Mouse (Mus musculus): ENCODE measurements around the gene Suv39h1. TPM values are rescaled to one million over a fixed set of nuclear protein-coding genes. Genes with fewer than 3 reads are reported as not detected.
A peak's percentile ranks its signal among the peaks of the same experiment; 100 is the strongest.
"Not testable (repeated sequence)": the region's sequence is repeated elsewhere in the genome, so short reads cannot be mapped to it uniquely, and the experiment has no call there.

The Suv39h1 gene
- polyA plus RNA-seq (2015; fragmentation: Nextera tagmentation; extraction: Ambion mirVana): 67.8 and 69.3 TPM in 2 replicates

DNA sequence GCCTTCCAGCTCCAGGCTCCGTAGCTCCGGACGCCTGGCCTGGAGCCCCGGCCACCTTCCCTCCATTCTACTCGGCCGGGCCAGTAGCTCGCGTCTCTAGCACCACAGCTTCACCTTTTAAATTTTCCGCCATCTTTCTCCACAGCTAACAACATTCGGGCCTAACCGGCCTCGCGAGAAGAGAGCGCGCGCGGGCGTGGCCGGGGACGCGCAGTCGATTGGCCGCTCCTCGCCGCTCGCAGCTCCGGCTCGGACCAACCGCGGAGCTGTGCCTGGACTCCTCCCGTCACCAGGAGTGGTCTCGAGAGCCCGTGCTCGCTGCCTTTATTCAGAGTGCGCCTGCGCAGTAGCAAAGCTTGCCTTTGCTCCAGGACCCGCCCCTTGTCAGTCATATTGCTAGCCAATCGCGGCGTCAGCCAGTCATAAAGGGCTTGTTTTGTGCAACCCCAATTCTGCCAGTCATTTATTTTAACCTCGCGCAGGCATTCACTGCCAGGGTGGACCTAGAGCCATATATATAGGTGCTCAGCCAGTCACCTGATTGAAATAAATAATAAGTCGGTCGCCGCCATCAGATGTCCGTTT, at the start of gene Suv39h1:
Suv39h1 (minus strand) TSS at position 331 of the 585 bp plus-strand sequence.
- no peaks in the 10 kb centered on the region for H3K9me3 ChIP-seq
- H3K4me1 ChIP-seq: no peaks in the 10 kb centered on the region
- peak; percentile 98 for ATAC-seq (ENCODE audit: low FRiP score, low read depth)
- peak within 1 kb of the TSS; percentile 88 for H3K27ac ChIP-seq
- peak within 1 kb of the TSS; percentile 70 for H3K9ac ChIP-seq
- peaks cover 17% of the 10 kb centered on the region; the same call in 1 of the 2 replicates for H3K36me3 ChIP-seq
- WGBS: 6% methylated on average over 43 of the region's 46 CpGs
- no peaks in the 10 kb centered on the region for H3K27me3 ChIP-seq
- peak within 1 kb of the TSS; percentile 61 for H3K4me2 ChIP-seq (replicated peaks)
- H3K4me3 ChIP-seq: peak within 1 kb of the TSS; percentile 58

- ATAC-seq (ENCODE audit: low FRiP score, low read depth): no peak
- Histone ChIP-seq H3K9ac (no peak overlapping the region), H3K27ac (no peak overlapping the region), H3K9me3 (no peaks in the 10 kb centered on the region; the same call in 1 of the 2 replicates), H3K36me3 (peaks cover 24% of the 10 kb centered on the region), H3K27me3 (no peaks in the 10 kb centered on the region), H3K4me1 (no peaks in the 10 kb centered on the region), H3K4me3 (no peak overlapping the region), H3K4me2 (replicated peaks) (no peak overlapping the region)
- 81% methylated on average over 6 of the region's 6 CpGs for WGBS
These were observed 49.4 kb upstream of the Suv39h1 start for GRCm38 (mm10) chrX:8123821-8124470.

GRCm38 (mm10) chrX:8117264-8117663, 42.7 kb upstream of the Suv39h1 start:
- no peak for ATAC-seq (ENCODE audit: low FRiP score, low read depth)
- Histone ChIP-seq H3K4me3 (no peak overlapping the region), H3K4me2 (replicated peaks) (no peak overlapping the region), H3K9me3 (no peaks in the 10 kb centered on the region), H3K27me3 (no peaks in the 10 kb centered on the region), H3K36me3 (no peaks in the 10 kb centered on the region), H3K27ac (no peak overlapping the region), H3K4me1 (no peaks in the 10 kb centered on the region), H3K9ac (no peak overlapping the region)

- Histone ChIP-seq H3K9me3 (no peaks in the 10 kb centered on the region), H3K9ac (no peak overlapping the region), H3K36me3 (no peaks in the 10 kb centered on the region), H3K4me3 (no peak overlapping the region), H3K27ac (no peak overlapping the region), H3K4me2 (replicated peaks) (no peak overlapping the region), H3K4me1 (no peaks in the 10 kb centered on the region), H3K27me3 (no peaks in the 10 kb centered on the region)
- 71% methylated on average over 4 of the region's 4 CpGs for WGBS
- ATAC-seq (ENCODE audit: low FRiP score, low read depth): no peak
These were observed 40.7 kb upstream of the Suv39h1 start for GRCm38 (mm10) chrX:8115275-8115674.

- no peaks in the 10 kb centered on the region for H3K36me3 ChIP-seq
- no peak overlapping the region for H3K4me2 ChIP-seq (replicated peaks)
- WGBS: 93% methylated on average over 3 of the region's 3 CpGs
- no peaks in the 10 kb centered on the region for H3K27me3 ChIP-seq
- no peak overlapping the region for H3K27ac ChIP-seq
- H3K9me3 ChIP-seq: no peaks in the 10 kb centered on the region
- no peak for ATAC-seq (ENCODE audit: low FRiP score, low read depth)
- no peak overlapping the region for H3K4me3 ChIP-seq
- 0 out of 2 replicates have a peak, but pooled peaks cover 5% of the 10 kb centered on the region for H3K4me1 ChIP-seq
- no peak overlapping the region for H3K9ac ChIP-seq
These were observed 30.5 kb upstream of the Suv39h1 start for GRCm38 (mm10) chrX:8105019-8105418.

- Histone ChIP-seq H3K36me3 (no peaks in the 10 kb centered on the region), H3K9ac (no peak overlapping the region), H3K4me3 (no peak overlapping the region), H3K4me2 (replicated peaks) (no peak overlapping the region), H3K4me1 (0 out of 2 replicates have a peak, but pooled peaks cover 5% of the 10 kb centered on the region), H3K27ac (no peak overlapping the region), H3K9me3 (no peaks in the 10 kb centered on the region), H3K27me3 (no peaks in the 10 kb centered on the region)
- 63% methylated on average over 7 of the region's 7 CpGs for WGBS
- ATAC-seq (ENCODE audit: low FRiP score, low read depth): no peak
These were observed 27.7 kb upstream of the Suv39h1 start for GRCm38 (mm10) chrX:8102213-8102668.

DNA sequence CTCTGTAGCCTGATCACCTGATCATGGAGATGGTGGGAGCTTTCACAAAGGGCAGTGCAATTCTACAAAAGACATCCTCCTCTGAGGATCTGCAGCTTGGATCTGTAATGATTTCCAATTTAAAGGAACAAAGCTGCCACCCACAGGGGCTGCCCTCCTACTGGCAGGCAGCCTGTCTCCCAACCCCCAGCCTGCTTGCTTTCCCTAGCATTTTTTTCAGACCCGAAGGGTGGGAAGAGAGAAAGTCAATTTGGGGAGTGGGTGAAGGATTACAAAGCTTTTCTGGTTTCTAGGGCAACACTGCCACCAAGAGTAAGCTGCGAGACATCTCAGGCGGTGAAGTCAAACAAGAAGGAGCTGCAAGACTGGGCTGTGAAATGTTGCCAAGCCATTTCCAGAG, 26.5 kb upstream of the Suv39h1 start:
- H3K9me3 ChIP-seq: no peaks in the 10 kb centered on the region
- 0 out of 2 replicates have a peak, but pooled peaks cover 5% of the 10 kb centered on the region for H3K4me1 ChIP-seq
- no peak overlapping the region for H3K27ac ChIP-seq
- H3K27me3 ChIP-seq: no peaks in the 10 kb centered on the region
- H3K36me3 ChIP-seq: no peaks in the 10 kb centered on the region
- WGBS: 19% methylated on average over 3 of the region's 3 CpGs
- H3K9ac ChIP-seq: no peak overlapping the region
- H3K4me3 ChIP-seq: no peak overlapping the region
- no peak; the same call in 1 of the 2 replicates for ATAC-seq (ENCODE audit: low FRiP score, low read depth)
- H3K4me2 ChIP-seq (replicated peaks): no peak overlapping the region

DNA sequence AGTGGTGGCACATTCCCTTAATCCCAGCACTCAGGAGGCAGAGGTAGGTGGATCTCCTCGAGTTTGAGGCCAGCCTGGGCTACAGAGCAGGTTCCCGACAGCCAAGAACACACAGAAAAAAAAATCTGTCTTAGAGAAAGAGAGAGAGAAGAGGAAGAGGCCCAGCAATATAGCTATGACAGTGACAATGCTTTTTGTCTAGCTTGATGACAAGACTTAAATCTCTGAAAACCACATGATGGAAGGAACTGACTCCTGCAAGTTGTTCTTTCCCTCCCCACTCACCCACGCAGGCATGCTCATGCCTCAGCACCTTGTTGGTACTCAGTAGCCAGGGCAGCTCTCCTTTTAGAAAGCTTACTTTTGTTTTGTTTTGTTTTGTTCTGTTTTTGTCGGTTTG, 24.9 kb upstream of the Suv39h1 start:
- Histone ChIP-seq H3K27me3 (no peaks in the 10 kb centered on the region), H3K4me3 (no peak overlapping the region), H3K4me2 (replicated peaks) (no peak overlapping the region), H3K27ac (no peak overlapping the region), H3K9ac (no peak overlapping the region), H3K9me3 (no peaks in the 10 kb centered on the region), H3K36me3 (no peaks in the 10 kb centered on the region), H3K4me1 (0 out of 2 replicates have a peak, but pooled peaks cover 5% of the 10 kb centered on the region)
- WGBS: 71% methylated on average over 4 of the region's 4 CpGs
- ATAC-seq (ENCODE audit: low FRiP score, low read depth): no peak

GRCm38 (mm10) chrX:8096787-8097242, 22.3 kb upstream of the Suv39h1 start:
- no peak overlapping the region for H3K9ac ChIP-seq
- 11% methylated on average over 15 of the region's 19 CpGs for WGBS
- H3K27me3 ChIP-seq: no peaks in the 10 kb centered on the region
- 0 out of 2 replicates have a peak, but pooled peaks cover 5% of the 10 kb centered on the region for H3K4me1 ChIP-seq
- peak; percentile 96 for ATAC-seq (ENCODE audit: low FRiP score, low read depth)
- peak overlapping the region; percentile 29 for H3K4me3 ChIP-seq
- peak overlapping the region; percentile 39; the same call in 1 of the 2 replicates for H3K27ac ChIP-seq
- H3K36me3 ChIP-seq: no peaks in the 10 kb centered on the region
- no peaks in the 10 kb centered on the region for H3K9me3 ChIP-seq
- peak overlapping the region; percentile 52 for H3K4me2 ChIP-seq (replicated peaks)

DNA sequence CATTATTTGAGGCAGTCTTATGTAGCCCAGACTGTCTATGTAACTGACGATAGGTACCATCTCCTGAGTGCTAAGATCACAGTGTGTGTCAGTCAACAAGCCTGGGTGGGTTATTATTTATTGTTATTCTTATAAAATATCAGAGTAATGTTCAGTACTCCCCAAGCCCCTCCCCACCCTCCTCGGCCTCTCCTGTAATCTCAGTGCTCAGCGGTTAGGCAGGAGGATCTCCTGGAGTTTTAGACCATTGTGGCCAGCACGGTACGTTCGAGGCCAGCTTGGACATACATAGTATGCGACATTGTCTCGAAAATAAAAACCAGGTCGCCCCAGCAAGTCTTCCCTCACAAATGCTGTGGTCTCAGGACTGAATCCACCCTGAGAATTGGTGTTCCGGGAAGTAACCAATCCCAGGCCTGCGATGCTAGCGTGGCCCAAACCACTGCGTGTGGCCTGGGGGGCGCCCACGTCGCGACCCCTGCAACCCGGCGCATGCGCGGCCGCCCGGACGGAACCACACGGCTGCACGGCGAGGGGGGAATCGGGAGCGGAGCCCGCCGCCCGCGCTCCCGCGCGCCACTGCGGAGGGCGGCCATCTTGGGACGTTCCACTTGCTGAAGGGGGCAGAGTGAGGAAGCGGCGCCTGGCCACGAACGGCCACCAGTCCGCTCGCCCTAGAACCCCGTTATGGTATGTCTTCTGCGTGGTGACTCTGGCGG, 21.7 kb upstream of the Suv39h1 start:
- not testable (repeated sequence) for H3K27ac ChIP-seq, H3K36me3 ChIP-seq, H3K27me3 ChIP-seq, H3K9ac ChIP-seq, H3K9me3 ChIP-seq, H3K4me1 ChIP-seq
- H3K4me2 ChIP-seq (replicated peaks): peak overlapping the region; percentile 49
- peak; percentile 91 for ATAC-seq (ENCODE audit: low FRiP score, low read depth)
- peak overlapping the region; percentile 31 for H3K4me3 ChIP-seq
- WGBS: 13% methylated on average over 12 of the region's 48 CpGs

- ATAC-seq (ENCODE audit: low FRiP score, low read depth): no peak
- no peak overlapping the region for H3K27ac ChIP-seq
- H3K4me1 ChIP-seq: 0 out of 2 replicates have a peak, but pooled peaks cover 2% of the 10 kb centered on the region
- H3K9me3 ChIP-seq: no peaks in the 10 kb centered on the region
- WGBS: 84% methylated on average over 10 of the region's 10 CpGs
- H3K9ac ChIP-seq: no peak overlapping the region
- H3K36me3 ChIP-seq: no peaks in the 10 kb centered on the region
- H3K4me2 ChIP-seq (replicated peaks): peak overlapping the region; percentile 49
- H3K27me3 ChIP-seq: no peaks in the 10 kb centered on the region
- peak overlapping the region; percentile 31 for H3K4me3 ChIP-seq
These were observed 21.0 kb upstream of the Suv39h1 start for GRCm38 (mm10) chrX:8095546-8095945.

- H3K27me3 ChIP-seq; H3K4me3 ChIP-seq; H3K9me3 ChIP-seq; H3K4me2 ChIP-seq (replicated peaks); H3K36me3 ChIP-seq; H3K9ac ChIP-seq; H3K4me1 ChIP-seq; ATAC-seq (ENCODE audit: low FRiP score, low read depth); H3K27ac ChIP-seq: not testable (repeated sequence)
- 87% methylated on average over 4 of the region's 5 CpGs for WGBS
These were observed 16.4 kb upstream of the Suv39h1 start for GRCm38 (mm10) chrX:8090954-8091347.

Measured in limb, embryonic 13.5 days (tissue).